Mouse (Mus musculus): ENCODE measurements around the gene D8Ertd738e.

DNA sequence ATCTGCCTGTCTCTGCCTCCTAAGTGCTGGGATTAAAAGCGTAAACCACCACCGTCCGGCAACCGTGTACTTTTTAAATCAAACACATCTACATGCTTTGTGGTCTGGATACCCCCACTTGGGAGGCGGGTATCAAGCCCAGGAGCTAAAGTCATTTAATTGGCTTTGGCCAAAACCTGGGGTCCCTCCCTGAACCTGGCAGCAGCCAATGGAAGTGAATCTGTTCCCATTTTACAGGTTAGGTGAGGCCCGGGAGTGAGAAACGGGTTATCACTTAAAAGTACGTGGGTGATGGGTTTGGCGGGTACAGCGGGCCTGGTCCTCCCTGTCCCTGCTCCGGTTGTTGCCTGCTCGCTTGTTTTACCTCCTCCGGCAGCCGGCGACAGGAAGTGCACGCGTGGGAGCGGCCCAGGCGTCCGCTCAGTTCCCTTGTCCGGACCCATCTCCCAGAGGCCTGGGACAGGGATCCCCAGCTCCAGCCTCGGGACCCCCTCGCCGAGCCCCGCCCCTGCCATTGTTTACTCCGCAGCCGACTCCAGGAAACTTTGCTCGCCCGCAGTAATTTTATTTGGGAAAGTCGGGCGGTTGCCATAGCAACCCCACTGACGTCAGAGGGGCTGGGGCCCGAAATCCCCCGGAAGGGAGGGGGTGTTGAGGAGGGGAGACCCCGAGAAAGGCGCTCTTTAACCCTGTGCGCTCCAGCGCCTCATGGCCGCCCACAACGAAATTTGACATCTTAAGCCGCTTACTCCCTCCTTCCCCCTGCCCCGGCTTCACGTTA, 52.2 kb downstream of the D8Ertd738e start:
- TF ChIP-seq GATA1 (IDR thresholded peaks at IDR 0.05; ENCODE audit: low read length): no peak
- TF ChIP-seq TAL1 (IDR thresholded peaks at IDR 0.05; ENCODE audit: low read length): no peak
